8 mouse cellular contexts compared by ENCODE assay signal in the genomic region with DNA sequence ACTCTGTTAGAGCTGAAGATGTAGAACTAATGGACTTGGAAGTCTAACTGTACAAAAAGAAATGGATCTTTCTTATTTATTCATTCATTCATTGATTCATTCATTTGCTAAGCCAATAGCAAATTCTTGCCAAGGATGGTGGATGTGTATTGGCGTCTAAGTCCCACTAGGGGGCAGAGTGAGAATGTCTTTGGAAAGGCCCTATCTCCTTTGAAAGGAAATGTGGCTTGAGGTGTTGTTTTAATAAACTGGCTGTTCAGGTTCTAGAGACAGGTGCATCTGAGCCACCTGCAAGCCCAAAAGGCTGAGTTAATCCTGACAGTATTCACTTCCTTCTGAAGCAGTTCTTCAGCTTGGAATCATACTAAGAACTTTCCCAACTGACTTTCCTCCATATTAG. TPM values are rescaled to one million over a fixed set of nuclear protein-coding genes. Genes with fewer than 3 reads are reported as not detected.
DNase-seq lines count a peak whose midpoint lies in the region; ATAC-seq and TF ChIP-seq lines count a peak whose summit lies in the region.

No protein-coding gene starts in this region.

- no peak overlapping the region for H3K4me2 ChIP-seq in heart, embryonic 12.5 days

- no peaks in the 10 kb centered on the region for H3K36me3 ChIP-seq in heart, adult 2 months (ENCODE audit: control insufficient read depth, insufficient read depth, low read length)
- no peaks in the 10 kb centered on the region for H3K36me3 ChIP-seq in heart, embryonic 12.5 days

- intact Hi-C loops in heart, adult 2 months (cut with DNase I): loop anchor here (2.0 kb wide), 1 partner anchor 111 kb away; no protein-coding TSS in a partner anchor
- intact Hi-C loops in heart, postnatal 36 days (cut with DNase I): loop anchor here (1.0 to 5.0 kb wide), 2 partner anchors 44 to 112 kb away; no protein-coding TSS in a partner anchor

- H3K27ac ChIP-seq in heart, adult 2 months: no peak overlapping the region
- H3K27ac ChIP-seq in heart, embryonic 12.5 days (ENCODE audit: poor library complexity, severe bottlenecking): no peak overlapping the region

- no peaks in the 10 kb centered on the region for H3K79me2 ChIP-seq in heart, adult 2 months (replicated peaks; ENCODE audit: control insufficient read depth, insufficient read depth, low read length)

- DNase-seq in heart, adult 2 months: peak in 1 of 2 experiments; percentile 15
- peak; percentile 59 to 64 for DNase-seq in right cerebral cortex, adult 2 months (ENCODE audit: low spot score in 2 of 2)
- DNase-seq in right cerebral cortex, postnatal 14 days: no peak
- peak; percentile 52 for DNase-seq in c-Kit-negative CD71-positive TER-119-positive erythroid progenitor cells, embryonic 14.5 days (ENCODE audit: low read depth, low spot score)
- peak; percentile 37 to 38 for DNase-seq in heart, postnatal 36 days
- DNase-seq in frontal cortex, postnatal 25 days (ENCODE audit: low spot score in 2 of 2): no peak

- no peak overlapping the region for H3K4me3 ChIP-seq in heart, adult 2 months
- H3K4me3 ChIP-seq in heart, embryonic 12.5 days: no peak overlapping the region

- 0% methylated on average over 1 of the region's 1 CpGs for WGBS in heart, adult 2 months
- WGBS in heart, embryonic 12.5 days: 0% methylated on average over 1 of the region's 1 CpGs

- TF ChIP-seq CTCF in heart, adult 2 months (IDR thresholded peaks at IDR 0.05): peak; percentile 95

- ATAC-seq in heart, embryonic 12.5 days (ENCODE audit: insufficient number of reproducible peaks, low FRiP score): no peak
- peak; percentile 85 for ATAC-seq in megakaryocyte progenitor cell, adult 5-6 weeks (replicated peaks; ENCODE audit: poor library complexity)

- no peaks in the 10 kb centered on the region for H3K27me3 ChIP-seq in heart, adult 2 months (ENCODE audit: control insufficient read depth, insufficient read depth, low read length)
- H3K27me3 ChIP-seq in heart, embryonic 12.5 days (replicated peaks): peaks cover 6% of the 10 kb centered on the region; the same call in 1 of the 2 replicates

- TF ChIP-seq POLR2A in heart, adult 2 months (IDR thresholded peaks at IDR 0.05; ENCODE audit: insufficient read depth, low read depth, low read length): no peak

- H3K9ac ChIP-seq in heart, adult 2 months (ENCODE audit: low read depth, low read length): no peak overlapping the region
- H3K9ac ChIP-seq in heart, embryonic 12.5 days: no peak overlapping the region

- no peak for TF ChIP-seq EP300 in heart, adult 2 months (IDR thresholded peaks at IDR 0.05; ENCODE audit: insufficient read depth, low read depth, low read length)

- H3K9me3 ChIP-seq in heart, embryonic 12.5 days (replicated peaks): no peaks in the 10 kb centered on the region

- H3K4me1 ChIP-seq in heart, adult 2 months (ENCODE audit: control insufficient read depth, insufficient read depth, low read length): no peaks in the 10 kb centered on the region
- no peaks in the 10 kb centered on the region for H3K4me1 ChIP-seq in heart, embryonic 12.5 days (replicated peaks)

RNA-seq across cellular contexts. Expression of a gene that starts 5.5 kb away (rescaled TPM):
- under 1 TPM; 0.16 to 0.45 TPM for total RNA-seq in heart, adult 2 months (2021)
- 0.33 and 0.38 TPM in 2 replicates for polyA plus RNA-seq in heart, adult 2 months (2012; rRNA removed)
- 13.8 and 15.4 TPM in 2 replicates for polyA plus RNA-seq in heart, embryonic 12.5 days (2016; fragmentation: Nextera tagmentation; extraction: Ambion mirVana)
- total RNA-seq in heart, postnatal 36 days (2021): under 1 TPM; 0.27 to 0.58 TPM
- total RNA-seq in megakaryocyte progenitor cell, adult 5-6 weeks (2015): 0.22 TPM in 1 of 2 replicates, not detected in the other
- total RNA-seq in megakaryocyte progenitor cell, adult 5-6 weeks (2017): not detected in 2 replicates

RNA-seq across cellular contexts. Expression of a gene that starts 52.6 kb away (rescaled TPM):
- total RNA-seq in heart, adult 2 months (2021): 1 to 10 TPM; 7.0 TPM
- polyA plus RNA-seq in heart, adult 2 months (2012; rRNA removed): 1.5 and 2.2 TPM in 2 replicates
- polyA plus RNA-seq in heart, embryonic 12.5 days (2016; fragmentation: Nextera tagmentation; extraction: Ambion mirVana): 1.9 and 3.2 TPM in 2 replicates
- total RNA-seq in heart, postnatal 36 days (2021): 1 to 10 TPM; 6.4 to 8.6 TPM
- 8.0 and 12.4 TPM in 2 replicates for total RNA-seq in megakaryocyte progenitor cell, adult 5-6 weeks (2015)
- total RNA-seq in megakaryocyte progenitor cell, adult 5-6 weeks (2017): 6.2 and 10.6 TPM in 2 replicates

Comparison
In these comparisons a context has a peak if more than half of its experiments do, and no peak if none do; other contexts are left out.
1. DNase-seq: peak in right cerebral cortex, adult 2 months (2 of 2), c-Kit-negative CD71-positive TER-119-positive erythroid progenitor cells, embryonic 14.5 days (single experiment) and heart, postnatal 36 days (2 of 2); none in right cerebral cortex, postnatal 14 days (single experiment) and frontal cortex, postnatal 25 days (0 of 2).